Mouse (Mus musculus) CH12.LX (cell line): ENCODE results near the gene Fggy. TPM values are rescaled to one million over a fixed set of nuclear protein-coding genes. Genes with fewer than 3 reads are reported as not detected.

ENCODE experiments used
- DNase-seq: peaks from one replicate; pipeline ENCODE4 v3.0.0-alpha.2; 2013; ENCODE audit errors: extremely low read depth
- H3K27ac ChIP-seq: 2 replicates; pipeline ENCODE4 v1.5.1; 2012; ENCODE audit warnings: low read depth, mild to moderate bottlenecking, control low read depth, moderate library complexity; ENCODE audit not compliant: insufficient read depth
- H3K27me3 ChIP-seq: replicated peaks from 2 replicates; pipeline ENCODE3; 2012; ENCODE audit warnings: inconsistent platforms
- H3K36me3 ChIP-seq, 2 experiments: replicated peaks in 1 of 2; 2 replicates each; pipeline versions ENCODE3 to v1.6.1; 2012; ENCODE audit warnings: inconsistent platforms in 1 of 2, low read length in 1 of 2, mild to moderate bottlenecking in 1 of 2, mixed read lengths in 1 of 2, moderate library complexity in 1 of 2; ENCODE audit not compliant: control insufficient read depth in 1 of 2, insufficient read depth in 1 of 2
- H3K4me1 ChIP-seq, 2 experiments: 2 replicates each; pipeline ENCODE4 v1.6.1; 2012; ENCODE audit warnings: inconsistent platforms in 1 of 2, moderate library complexity in 1 of 2; ENCODE audit not compliant: insufficient read depth in 2 of 2, control insufficient read depth in 1 of 2
- H3K4me2 ChIP-seq: 2 replicates; pipeline ENCODE4 v1.6.1; 2012; ENCODE audit warnings: low read depth, mild to moderate bottlenecking, control low read depth; ENCODE audit not compliant: poor library complexity, insufficient read depth, severe bottlenecking
- H3K4me3 ChIP-seq, 3 experiments: fragments of 150-350 bp in 1 of 3; sonication (generic) in 1 of 3; replicated peaks in 1 of 3; 2 replicates each; pipeline versions ENCODE3 to v1.5.1; 2011 to 2012; ENCODE audit warnings: low read depth in 2 of 3, low read length in 2 of 3, mild to moderate bottlenecking in 2 of 3, moderate library complexity in 2 of 3, control low read depth in 1 of 3, improper control_type of control experiment in 1 of 3, inconsistent platforms in 1 of 3, mixed read lengths in 1 of 3; ENCODE audit not compliant: poor library complexity in 1 of 3
- H3K79me2 ChIP-seq: replicated peaks from 2 replicates; pipeline ENCODE4 v1.6.1; 2012; ENCODE audit warnings: mild to moderate bottlenecking, moderate library complexity; ENCODE audit not compliant: control insufficient read depth, poor library complexity, insufficient read depth, severe bottlenecking; ENCODE audit errors: extremely low read depth
- H3K9ac ChIP-seq: 2 replicates; pipeline ENCODE4 v1.6.1; 2012; ENCODE audit warnings: low read depth, mild to moderate bottlenecking, control low read depth, moderate library complexity; ENCODE audit not compliant: insufficient read depth
- H3K9me3 ChIP-seq: replicated peaks from 2 replicates; pipeline ENCODE3; 2012; ENCODE audit warnings: low read length, inconsistent platforms, mixed read lengths
- CHD1 ChIP-seq: IDR thresholded peaks from 2 replicates; pipeline ENCODE4 v1.6.1; 2012; ENCODE audit warnings: low read depth, low read length, improper control_type of control experiment, inconsistent platforms
- CTCF ChIP-seq, 2 experiments: IDR thresholded peaks in 1 of 2; conservative IDR thresholded peaks in 1 of 2; 2 replicates each; pipeline ENCODE4 v1.5.1; 2011 to 2012; ENCODE audit warnings: low read depth in 2 of 2, low read length in 2 of 2, improper control_type of control experiment in 1 of 2, inconsistent platforms in 1 of 2, mild to moderate bottlenecking in 1 of 2, moderate library complexity in 1 of 2
- JUN ChIP-seq: IDR thresholded peaks from 2 replicates; pipeline ENCODE4 v1.6.1; 2011; ENCODE audit warnings: low read depth, mild to moderate bottlenecking, low read length, improper control_type of control experiment, moderate library complexity; ENCODE audit not compliant: insufficient read depth
- JUND ChIP-seq: conservative IDR thresholded peaks from 2 replicates; pipeline ENCODE4 v1.6.1; 2011; ENCODE audit warnings: low read depth, low read length, improper control_type of control experiment
- KAT2A ChIP-seq: IDR thresholded peaks from 2 replicates; pipeline ENCODE4 v1.6.1; 2012; ENCODE audit warnings: low read length, improper control_type of control experiment, inconsistent platforms; ENCODE audit not compliant: insufficient replicate concordance
- MAFK ChIP-seq: IDR thresholded peaks from 2 replicates; pipeline ENCODE4 v1.6.1; 2011; ENCODE audit warnings: low read length, improper control_type of control experiment; ENCODE audit not compliant: insufficient replicate concordance
- MAX ChIP-seq: IDR thresholded peaks from 2 replicates; pipeline ENCODE4 v1.6.1; 2011; ENCODE audit warnings: low read length, improper control_type of control experiment
- MEF2A ChIP-seq: IDR thresholded peaks from 2 replicates; pipeline ENCODE4 v1.6.1; 2014; ENCODE audit warnings: low read depth, mild to moderate bottlenecking, inconsistent platforms, low read length, improper control_type of control experiment, borderline replicate concordance
- MXI1 ChIP-seq: IDR thresholded peaks from 2 replicates; pipeline ENCODE4 v1.6.1; 2011; ENCODE audit warnings: mild to moderate bottlenecking, low read depth, low read length, improper control_type of control experiment
- POLR2AphosphoS2 ChIP-seq: IDR thresholded peaks from 2 replicates; pipeline ENCODE4 v1.6.1; 2011; ENCODE audit warnings: low read depth, low read length, improper control_type of control experiment
- TBP ChIP-seq: conservative IDR thresholded peaks from 2 replicates; pipeline ENCODE4 v1.6.1; 2011; ENCODE audit warnings: low read depth, low read length, improper control_type of control experiment
- UBTF ChIP-seq: IDR thresholded peaks from 2 replicates; pipeline ENCODE4 v1.6.1; 2012; ENCODE audit warnings: low read depth, mild to moderate bottlenecking, inconsistent platforms, low read length, improper control_type of control experiment, moderate library complexity
- ZNF384 ChIP-seq: IDR thresholded peaks from 2 replicates; pipeline ENCODE4 v1.6.1; 2012; ENCODE audit warnings: low read depth, low read length, improper control_type of control experiment, inconsistent platforms
- dilution Hi-C: fragments of 300-500 bp; cut with MboI; formaldehyde crosslinking; loops from 2 replicates; pipeline ENCODE4 v1.14.3; 2020; ENCODE audit warnings: low sequenced_read_pairs; ENCODE audit not compliant: extremely low pct_unique_long_range_greater_than_20kb, extremely low pct_ligation_motif_present
- in situ Hi-C: fragments of 300-500 bp; cut with MboI; formaldehyde crosslinking; loops from 3 replicates; pipeline ENCODE4 v1.14.3; 2019; ENCODE audit warnings: low sequenced_read_pairs, low pct_ligation_motif_present, low pct_unique_long_range_greater_than_20kb, mixed read lengths
- polyA plus RNA-seq: library from polyadenylated mRNA; unstranded; fragments of >175 nt; gene quantifications from 2 replicates; pipeline ENCODE4 v1.2.1, GENCODE M21; 2012; ENCODE audit warnings: low read depth; ENCODE audit not compliant: insufficient read length
- total RNA-seq, 2 experiments: library from RNA; depleted of rRNA; stranded (reverse); fragments of 300-350 nt in 1 of 2; fragments of >200 nt in 1 of 2; gene quantifications; 2 replicates each; pipeline ENCODE4 v1.2.3; 2012 to 2014

The Fggy gene
- total and polyA plus RNA-seq, 3 experiments = 6.2 to 7.5 (median 6.9) TPM

GRCm38 (mm10) chr4:95634903-95635302 lies 77.6 kb downstream of the Fggy start:
- no peak overlapping the region for H3K4me2 ChIP-seq
- dilution Hi-C loops (no loop called here), in situ Hi-C loops (no loop called here)
- peaks cover 0 to 2% of the 10 kb centered on the region in 2 experiments for H3K36me3 ChIP-seq
- H3K4me1 ChIP-seq = peaks cover 0 to 19% of the 10 kb centered on the region in 2 experiments; a peak in 2 of 4 replicates
- H3K27me3 ChIP-seq = no peaks in the 10 kb centered on the region
- no peak overlapping the region for H3K9ac ChIP-seq
- TF ChIP-seq CTCF (conservative IDR thresholded peaks at IDR 0.05 in 1 of 2, IDR thresholded peaks at IDR 0.05 in 1 of 2; ENCODE audit: low read depth in 2 of 2, low read length in 2 of 2) (no peak), ZNF384 (no peak), UBTF (no peak), MAFK (no peak), CHD1 (no peak), TBP (no peak), KAT2A (no peak), POLR2AphosphoS2 (no peak)
- H3K9me3 ChIP-seq = no peaks in the 10 kb centered on the region
- H3K4me3 ChIP-seq = no peak overlapping the region
- H3K27ac ChIP-seq = no peak overlapping the region
- H3K79me2 ChIP-seq = no peaks in the 10 kb centered on the region
- DNase-seq = no peak

DNA sequence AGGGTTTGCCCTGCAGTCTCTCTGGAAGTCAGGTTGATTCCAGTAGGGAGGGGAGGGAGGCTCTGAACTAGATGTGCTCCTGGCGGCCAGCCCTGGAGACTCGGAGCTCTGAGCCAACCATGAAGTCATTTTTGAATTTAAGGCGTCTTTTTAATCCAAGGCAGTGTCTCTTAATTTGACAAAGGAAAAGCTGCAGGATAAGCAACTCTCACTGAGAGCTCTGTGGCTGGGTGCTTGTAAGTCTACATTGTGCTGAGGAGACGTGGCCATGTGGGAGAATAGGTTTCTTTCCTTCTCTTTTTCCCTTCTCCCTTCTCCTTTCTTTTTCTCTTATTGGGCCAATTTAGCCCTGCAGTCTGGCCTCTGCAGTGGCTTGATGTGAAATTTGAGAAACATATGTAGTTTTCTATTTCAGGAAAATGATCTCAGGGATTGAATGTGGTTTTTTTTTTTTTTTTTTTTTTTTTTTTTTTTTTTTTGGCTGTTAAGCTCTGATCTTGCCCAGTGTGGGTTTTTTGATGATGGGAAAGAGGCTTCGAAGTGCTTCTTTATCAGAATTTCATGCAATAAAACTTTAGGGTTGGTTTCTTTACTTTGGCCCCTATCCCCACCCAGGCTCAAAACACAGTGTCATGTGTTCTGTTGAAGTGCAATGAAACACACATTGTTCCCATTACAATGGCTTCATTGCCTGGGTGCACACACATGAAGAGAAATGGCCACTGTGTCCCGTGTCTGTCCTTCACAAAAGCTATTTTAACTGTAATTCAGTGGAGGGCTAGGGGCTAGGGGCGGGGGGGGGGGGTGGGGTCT lies 79.8 kb downstream of the Fggy start:
- H3K9ac ChIP-seq = no peak overlapping the region
- H3K27me3 ChIP-seq = no peaks in the 10 kb centered on the region
- no peak overlapping the region for H3K4me3 ChIP-seq
- dilution Hi-C loops (no loop called here), in situ Hi-C loops (no loop called here)
- TF ChIP-seq MXI1 = no peak
- peak; percentile 42; the same call in 1 of the 2 replicates for TF ChIP-seq JUN
- TF ChIP-seq MEF2A = peak; percentile 81
- peak; percentile 94 for TF ChIP-seq ZNF384
- TF ChIP-seq MAX = no peak
- peak; percentile 48; the same call in 1 of the 2 replicates for TF ChIP-seq JUND
- DNase-seq = no peak
- peaks cover 0 to 19% of the 10 kb centered on the region in 2 experiments; a peak in 2 of 4 replicates for H3K4me1 ChIP-seq
- peaks cover 0 to 2% of the 10 kb centered on the region in 2 experiments for H3K36me3 ChIP-seq
- H3K79me2 ChIP-seq = no peaks in the 10 kb centered on the region
- no peaks in the 10 kb centered on the region for H3K9me3 ChIP-seq
- no peak overlapping the region for H3K4me2 ChIP-seq
- no peak overlapping the region for H3K27ac ChIP-seq
